Mouse (Mus musculus): ENCODE results near the gene Thsd4. TPM values are rescaled to one million over a fixed set of nuclear protein-coding genes. Genes with fewer than 3 reads are reported as not detected.
"Not testable (repeated sequence)": the region's sequence is repeated elsewhere in the genome, so short reads cannot be mapped to it uniquely, and the experiment has no call there.

Thsd4 gene
- total RNA-seq, 2 experiments from 2014 or later: not detected

GRCm38 (mm10) chr9:59959276-59959675 is 562.6 kb downstream of the Thsd4 start:
- ATAC-seq (replicated peaks; ENCODE audit: poor library complexity, severe bottlenecking): peak; percentile 99

- not testable (repeated sequence) for ATAC-seq (replicated peaks; ENCODE audit: poor library complexity, severe bottlenecking)
Observed at GRCm38 (mm10) chr9:59958115-59958514, 563.7 kb downstream of the Thsd4 start.

- ATAC-seq (replicated peaks; ENCODE audit: poor library complexity, severe bottlenecking): no peak
Observed at GRCm38 (mm10) chr9:59956496-59956895, 565.4 kb downstream of the Thsd4 start.

GRCm38 (mm10) chr9:59955692-59956091 is 566.2 kb downstream of the Thsd4 start:
- no peak for ATAC-seq (replicated peaks; ENCODE audit: poor library complexity, severe bottlenecking)

GRCm38 (mm10) chr9:59955199-59955598 is 566.6 kb downstream of the Thsd4 start:
- no peak for ATAC-seq (replicated peaks; ENCODE audit: poor library complexity, severe bottlenecking)

- no peak for ATAC-seq (replicated peaks; ENCODE audit: poor library complexity, severe bottlenecking)
Observed at GRCm38 (mm10) chr9:59953556-59953955, 568.3 kb downstream of the Thsd4 start.

- no peak for ATAC-seq (replicated peaks; ENCODE audit: poor library complexity, severe bottlenecking)
Observed at GRCm38 (mm10) chr9:59952515-59953070, 569.3 kb downstream of the Thsd4 start.

GRCm38 (mm10) chr9:59951943-59952342 is 569.9 kb downstream of the Thsd4 start:
- no peak for ATAC-seq (replicated peaks; ENCODE audit: poor library complexity, severe bottlenecking)

GRCm38 (mm10) chr9:59951001-59951750 is 570.7 kb downstream of the Thsd4 start:
- no peak for ATAC-seq (replicated peaks; ENCODE audit: poor library complexity, severe bottlenecking)

- no peak for ATAC-seq (replicated peaks; ENCODE audit: poor library complexity, severe bottlenecking)
Observed at GRCm38 (mm10) chr9:59949981-59950380, 571.9 kb downstream of the Thsd4 start.

GRCm38 (mm10) chr9:59949511-59949910 is 572.3 kb downstream of the Thsd4 start:
- no peak for ATAC-seq (replicated peaks; ENCODE audit: poor library complexity, severe bottlenecking)

GRCm38 (mm10) chr9:59948691-59949250 is 573.1 kb downstream of the Thsd4 start:
- ATAC-seq (replicated peaks; ENCODE audit: poor library complexity, severe bottlenecking): no peak

- no peak for ATAC-seq (replicated peaks; ENCODE audit: poor library complexity, severe bottlenecking)
Observed at GRCm38 (mm10) chr9:59948226-59948625, 573.6 kb downstream of the Thsd4 start.

- ATAC-seq (replicated peaks; ENCODE audit: poor library complexity, severe bottlenecking): no peak
Observed at GRCm38 (mm10) chr9:59947271-59947670, 574.6 kb downstream of the Thsd4 start.

GRCm38 (mm10) chr9:59945241-59945640 is 576.6 kb downstream of the Thsd4 start:
- ATAC-seq (replicated peaks; ENCODE audit: poor library complexity, severe bottlenecking): no peak

GRCm38 (mm10) chr9:59943826-59944225 is 578.0 kb downstream of the Thsd4 start:
- no peak for ATAC-seq (replicated peaks; ENCODE audit: poor library complexity, severe bottlenecking)

GRCm38 (mm10) chr9:59942501-59943085 is 579.3 kb downstream of the Thsd4 start:
- ATAC-seq (replicated peaks; ENCODE audit: poor library complexity, severe bottlenecking): no peak

GRCm38 (mm10) chr9:59941885-59942350 is 579.9 kb downstream of the Thsd4 start:
- no peak for ATAC-seq (replicated peaks; ENCODE audit: poor library complexity, severe bottlenecking)

GRCm38 (mm10) chr9:59940913-59941884 is 580.6 kb downstream of the Thsd4 start:
- no peak for ATAC-seq (replicated peaks; ENCODE audit: poor library complexity, severe bottlenecking)

- ATAC-seq (replicated peaks; ENCODE audit: poor library complexity, severe bottlenecking): no peak
Observed at GRCm38 (mm10) chr9:59939691-59940090, 582.2 kb downstream of the Thsd4 start.

Data from granulocyte monocyte progenitor cell, adult 5-6 weeks (primary cell).